Mouse (Mus musculus) megakaryocyte, adult 5-6 weeks (primary cell): Measurements from ENCODE around the gene Mrpl52. TPM values are rescaled to one million over a fixed set of nuclear protein-coding genes. Genes with fewer than 3 reads are reported as not detected.
A peak's percentile ranks its signal among the peaks of the same experiment; 100 is the strongest.

ENCODE experiments used
- ATAC-seq: 2 replicates; pipeline ENCODE4 v1.8.0; 2016; ENCODE audit warnings: mild to moderate bottlenecking, inconsistent platforms; ENCODE audit not compliant: poor library complexity, severe bottlenecking
- total RNA-seq, 2 experiments: library from RNA; stranded (forward) in 1 of 2; stranded (reverse) in 1 of 2; fragments of 153-499, 151-499 nt in 1 of 2; fragments of 221-1000, 200-1000 nt in 1 of 2; gene quantifications; 2 replicates each; pipeline versions ENCODE4 v1.2.3 to v1.2.4; 2015 to 2017

Mrpl52 gene
- total RNA-seq, 2 experiments from 2014 or later: 81.6 to 145 TPM

DNA sequence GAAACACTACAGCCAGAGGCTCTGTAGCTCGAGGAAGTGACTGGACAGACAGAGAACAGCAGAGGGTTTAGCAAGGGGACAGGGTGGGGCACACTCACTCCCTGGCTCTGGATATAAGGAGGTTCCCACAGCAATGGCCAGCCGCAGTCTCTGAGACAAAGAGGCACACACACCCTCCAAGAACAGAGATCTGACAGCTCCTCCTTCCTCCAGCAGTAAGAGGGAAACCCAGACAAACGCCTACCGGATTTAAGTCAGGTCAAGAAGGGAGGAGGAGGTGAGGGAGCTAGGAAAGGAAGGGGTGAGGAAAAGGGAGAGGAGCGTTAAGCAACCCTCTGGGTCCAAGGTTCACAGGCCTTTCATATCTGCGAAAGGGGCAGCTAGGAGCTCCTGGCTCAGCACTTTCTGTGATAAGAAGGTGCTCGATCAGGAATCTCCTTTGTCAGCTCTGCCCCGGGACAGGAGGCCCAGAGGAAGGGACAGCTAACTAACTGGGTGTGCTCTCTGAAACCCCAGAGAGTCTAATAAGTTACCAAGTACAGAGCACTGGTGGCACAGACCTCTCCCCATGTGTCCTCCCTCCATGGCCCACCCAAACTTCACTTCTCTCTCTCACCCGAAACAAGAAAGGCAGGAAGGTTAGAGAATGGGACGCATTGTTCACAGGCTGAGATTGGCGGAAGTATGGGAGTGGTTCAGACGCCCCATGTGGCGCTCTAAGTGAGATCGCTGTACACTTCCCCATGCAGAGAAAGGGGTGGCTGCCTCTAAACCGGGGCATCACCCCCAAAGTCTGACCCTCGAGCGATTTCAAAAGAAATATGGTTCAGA lies 16.5 kb upstream of the Mrpl52 start:
- ATAC-seq: peak; percentile 77

DNA sequence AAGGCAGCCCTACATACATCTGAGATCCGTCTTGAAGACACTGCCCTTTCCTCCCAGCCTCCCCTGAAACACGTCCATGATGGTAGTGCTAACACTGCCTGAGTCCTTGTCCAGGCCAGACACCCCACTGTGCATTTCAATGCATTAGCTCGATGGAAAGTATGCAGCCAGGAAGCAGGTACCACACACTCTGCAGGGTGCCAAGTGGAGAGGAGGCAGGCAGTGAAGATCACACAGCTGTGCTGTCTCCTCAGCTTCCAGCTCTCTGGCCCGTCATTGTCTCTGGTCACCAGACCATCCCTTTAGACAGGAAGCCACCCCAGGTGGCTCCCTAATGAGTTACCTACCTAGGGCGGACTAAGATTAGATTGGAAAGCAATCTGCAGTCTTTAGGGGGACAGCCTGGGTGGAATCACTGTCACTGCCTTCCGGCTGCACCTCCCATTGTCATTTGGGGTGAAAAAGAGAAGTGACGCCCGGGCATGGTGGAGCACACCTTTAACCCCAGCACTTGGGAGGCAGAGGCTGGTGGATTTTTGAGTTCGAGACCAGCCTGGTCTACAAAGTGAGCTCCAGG lies 14.6 kb upstream of the Mrpl52 start:
- no peak for ATAC-seq

DNA sequence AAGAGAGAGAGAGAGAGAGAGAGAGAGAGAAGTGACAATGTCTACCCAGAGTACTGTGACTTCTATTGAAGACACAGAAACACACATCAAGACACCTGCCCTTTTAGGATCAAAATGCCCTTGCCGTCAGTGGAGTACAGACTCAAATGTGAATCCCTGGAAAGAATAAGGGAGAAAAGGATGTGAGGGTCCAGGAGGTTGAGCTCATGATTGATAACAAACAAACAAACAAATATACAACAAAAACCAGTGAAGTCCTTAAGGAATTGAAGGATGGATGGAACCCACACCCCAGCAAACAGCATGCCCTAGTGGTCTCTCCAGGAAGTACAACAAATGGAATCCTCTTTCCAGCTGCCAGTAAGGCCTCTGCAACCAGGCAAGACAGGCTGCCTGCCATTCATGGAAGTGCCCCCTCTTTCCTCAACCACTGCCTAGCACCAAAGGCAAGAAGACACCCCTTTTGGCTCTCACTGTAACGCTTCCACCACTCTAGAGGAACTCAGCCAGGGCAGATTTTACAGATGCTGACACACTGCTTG lies 14.0 kb upstream of the Mrpl52 start:
- 0 out of 2 replicates have a peak, but pooled peaks have one; percentile 20 for ATAC-seq

DNA sequence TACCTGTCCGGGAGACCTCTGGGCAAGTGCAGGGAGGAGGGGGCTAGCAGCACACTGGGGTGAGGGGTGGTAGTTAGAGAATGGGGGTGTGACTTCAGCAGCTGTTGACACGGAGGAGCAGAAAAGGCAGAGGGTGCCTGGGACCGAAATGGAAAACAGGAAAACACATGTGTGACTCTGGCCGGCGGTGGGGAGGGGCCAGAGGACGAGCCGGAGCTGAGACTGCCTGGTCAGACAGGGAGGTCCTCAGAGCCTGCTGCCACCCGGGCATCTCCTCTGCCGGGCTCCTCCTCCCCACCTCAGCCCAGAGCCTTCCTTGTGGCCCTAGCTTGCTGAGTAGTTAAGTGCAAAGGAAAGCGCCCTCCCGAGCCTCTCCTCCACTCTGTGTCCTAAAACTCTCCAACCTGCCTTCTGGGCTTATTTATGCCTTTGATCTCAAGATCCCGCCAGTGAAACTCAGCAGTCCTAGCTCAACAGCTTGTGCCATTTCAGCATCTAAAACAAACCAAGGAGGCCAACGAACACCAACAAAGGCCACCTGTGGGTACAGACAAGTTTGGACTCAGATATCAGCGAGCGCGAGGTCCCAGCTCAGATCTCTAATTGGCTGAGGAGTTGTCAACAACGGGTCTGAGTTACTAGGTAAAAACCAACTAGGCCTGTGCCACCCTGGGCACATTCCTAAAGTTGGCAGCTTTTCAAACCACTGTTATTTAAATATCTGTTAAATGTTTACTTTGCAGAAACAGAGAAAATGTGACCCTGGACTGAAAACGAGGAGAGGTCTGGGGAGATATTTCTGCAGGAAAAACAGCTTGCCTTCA lies 12.6 kb upstream of the Mrpl52 start:
- no peak for ATAC-seq

DNA sequence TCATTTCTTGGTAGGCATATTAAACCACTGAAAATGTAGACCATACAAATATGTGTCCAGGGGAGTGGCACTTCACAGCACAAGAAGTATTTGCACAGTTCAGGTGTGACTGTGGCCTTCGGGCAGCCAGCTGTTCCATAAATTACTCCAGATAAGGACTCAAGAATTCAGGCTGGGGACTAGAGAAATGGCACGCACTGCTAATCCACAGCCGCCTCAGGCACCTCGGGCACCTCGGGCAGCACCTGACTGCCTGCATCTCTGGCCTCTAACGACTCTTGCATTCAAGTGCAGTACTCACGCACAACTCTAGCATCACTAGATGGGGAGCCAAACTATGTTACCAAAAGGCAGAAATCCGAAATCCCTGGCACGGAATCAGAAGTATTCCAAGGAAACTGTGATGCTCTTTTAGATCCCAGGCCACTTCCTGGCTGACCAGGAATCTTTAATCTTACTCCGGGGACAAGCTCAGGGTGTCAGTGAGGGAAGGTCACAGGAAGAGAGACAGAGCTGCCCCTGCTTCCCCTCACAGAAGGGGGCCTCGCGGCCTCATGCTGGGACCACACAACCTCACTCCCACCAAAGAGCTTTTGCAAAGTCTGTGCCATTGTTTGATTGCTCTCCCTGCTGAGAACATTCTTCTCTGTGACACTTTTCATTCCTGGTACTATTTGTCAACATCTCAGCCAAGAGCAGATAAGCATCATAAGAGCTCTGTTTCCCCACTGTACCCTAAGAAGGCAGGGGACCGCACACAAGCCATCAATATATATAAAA lies 11.3 kb upstream of the Mrpl52 start:
- no peak for ATAC-seq

DNA sequence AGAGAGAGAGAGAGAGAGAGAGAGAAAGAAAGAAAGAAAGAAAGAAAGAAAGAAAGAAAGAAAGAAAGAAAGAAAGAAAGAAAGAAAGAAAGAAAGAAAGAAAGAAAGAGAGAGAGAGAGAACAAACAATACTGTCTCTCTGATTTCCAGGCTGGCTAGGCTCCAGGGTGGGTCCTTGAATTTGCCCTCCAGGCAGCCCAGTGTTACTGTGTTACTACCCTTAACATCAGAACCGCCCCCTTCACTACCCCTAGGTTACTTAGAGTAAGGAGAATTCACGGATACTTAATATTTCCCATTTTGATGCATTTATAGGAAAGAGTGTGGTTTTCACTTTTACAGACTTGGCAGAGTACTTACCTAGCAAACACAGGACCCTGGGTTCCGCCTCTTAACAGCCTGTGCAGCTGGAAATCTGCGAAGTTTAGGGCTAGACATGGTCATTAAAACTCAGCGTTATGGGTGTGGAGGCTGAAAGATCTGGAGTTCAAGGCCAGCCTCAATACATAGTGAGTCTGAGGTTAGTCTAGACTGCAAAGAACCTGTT lies 10.4 kb upstream of the Mrpl52 start:
- ATAC-seq: no peak

DNA sequence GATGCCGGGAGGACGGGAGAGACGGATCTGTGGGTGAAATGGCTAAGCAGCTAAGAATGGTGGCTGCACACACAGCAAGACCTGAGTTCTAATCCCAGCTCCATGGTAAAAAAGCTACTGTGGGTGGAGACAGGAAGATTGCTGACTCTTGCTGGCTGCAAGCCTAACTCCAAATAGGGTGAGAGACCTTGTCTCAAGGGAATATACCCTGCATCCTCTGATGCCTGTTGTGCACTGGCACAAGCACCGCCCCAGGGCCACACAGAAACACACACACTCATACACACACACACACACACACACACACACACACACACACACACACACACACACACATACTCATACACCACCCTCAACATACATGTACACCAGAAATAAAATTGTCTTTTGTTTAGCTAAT lies 9.9 kb upstream of the Mrpl52 start:
- no peak for ATAC-seq

DNA sequence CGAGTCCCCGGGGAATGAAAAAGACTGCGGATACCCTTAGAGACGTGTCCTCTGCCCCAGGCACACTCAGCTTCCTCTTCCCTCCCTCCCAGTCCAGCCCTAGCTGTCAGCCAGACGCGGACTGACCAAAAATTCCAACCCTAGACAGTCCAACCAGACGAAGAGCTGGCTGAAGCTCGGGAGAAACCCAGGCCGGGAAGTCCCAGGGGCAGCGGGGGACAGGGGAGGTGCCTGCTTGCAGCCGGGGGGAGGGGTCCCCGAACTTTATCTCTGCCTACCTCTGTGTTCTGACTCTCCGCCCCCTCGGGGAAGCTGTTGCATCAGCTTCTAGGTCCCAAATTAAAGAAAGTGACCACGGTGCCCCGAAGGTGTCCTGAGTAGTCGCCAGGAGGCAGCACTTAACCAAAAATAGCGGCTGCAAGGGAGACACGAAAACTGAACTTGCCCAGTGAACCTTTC lies 9.1 kb upstream of the Mrpl52 start, which contains the start of gene Slc7a7:
TSS of gene Slc7a7 (minus strand) at position 158 of the 459 bp plus-strand sequence.
- ATAC-seq: peak; percentile 57

DNA sequence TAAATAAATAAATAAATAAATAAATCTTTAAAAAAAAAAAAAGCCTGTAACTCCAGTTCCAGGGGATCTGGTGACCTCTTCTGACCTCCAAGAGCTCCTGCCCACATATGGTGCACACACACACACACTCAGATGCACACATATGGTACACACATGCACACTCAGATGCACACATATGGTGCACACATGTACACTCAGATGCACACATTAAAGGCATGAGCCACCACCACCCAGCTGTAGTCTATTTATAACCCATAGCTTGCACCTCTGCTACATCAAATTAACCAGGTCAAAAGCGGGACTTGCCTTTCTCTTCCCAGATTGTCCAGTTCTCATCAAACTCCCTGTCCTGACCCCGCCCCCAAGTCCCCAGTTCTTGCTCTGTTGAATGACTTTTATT lies 5.7 kb upstream of the Mrpl52 start:
- no peak for ATAC-seq

DNA sequence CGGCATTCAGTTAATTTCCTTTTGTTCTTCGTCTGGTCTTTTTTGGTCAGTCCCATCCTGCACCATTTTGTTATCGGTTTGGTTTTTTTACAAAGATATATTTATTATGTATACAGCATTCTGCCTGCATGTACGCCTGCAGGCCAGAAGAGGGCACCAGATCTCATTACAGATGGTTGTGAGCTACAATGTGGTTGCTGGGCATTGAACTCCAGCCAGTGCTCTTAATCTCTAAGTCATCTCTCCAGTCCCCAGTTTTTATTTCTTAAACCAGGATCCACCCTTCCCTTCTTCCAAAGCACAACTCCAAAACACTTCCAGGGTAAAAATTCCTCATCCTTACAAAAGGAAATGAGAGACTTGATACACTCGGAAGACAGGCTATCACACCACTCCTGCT lies 3.3 kb upstream of the Mrpl52 start:
- ATAC-seq: no peak

DNA sequence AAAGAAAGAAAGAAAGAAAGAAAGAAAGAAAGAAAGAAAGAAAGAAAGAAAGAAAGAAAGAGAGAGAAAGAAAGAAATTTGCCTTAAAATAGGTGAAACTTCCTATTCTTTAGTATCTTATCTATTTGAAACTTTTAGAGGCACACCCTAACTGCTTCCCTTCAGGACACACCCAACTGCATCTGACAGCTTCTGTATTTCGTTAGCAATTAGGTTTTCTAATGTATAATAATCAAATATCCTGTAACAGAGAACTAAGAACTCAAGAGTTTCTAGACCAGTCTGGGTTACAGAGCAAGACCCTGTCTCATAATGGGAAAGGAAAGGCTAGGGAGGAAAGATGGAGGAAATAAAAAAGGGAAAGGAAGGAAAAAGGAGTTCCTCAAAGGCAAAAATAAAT lies 2.1 kb upstream of the Mrpl52 start:
- ATAC-seq: no peak

DNA sequence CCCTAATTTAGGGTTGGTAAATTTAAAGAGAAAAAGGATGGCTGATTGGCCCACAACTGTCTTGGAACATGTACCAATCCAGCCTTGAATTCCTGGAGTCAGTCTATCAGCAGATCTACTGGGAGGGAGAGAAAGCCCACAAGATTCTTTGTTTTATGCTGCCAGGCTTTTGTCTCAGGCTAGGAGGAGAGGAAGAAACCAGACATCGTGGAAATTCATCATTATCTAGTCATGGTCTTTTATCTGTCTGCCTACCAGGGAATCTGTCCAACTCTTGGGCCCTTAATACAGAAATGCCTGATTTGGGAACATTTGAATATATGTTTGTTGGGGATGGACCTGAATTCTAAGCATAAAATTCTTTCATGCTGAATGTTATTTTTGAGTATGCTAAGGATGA lies 1.2 kb upstream of the Mrpl52 start:
- no peak for ATAC-seq

DNA sequence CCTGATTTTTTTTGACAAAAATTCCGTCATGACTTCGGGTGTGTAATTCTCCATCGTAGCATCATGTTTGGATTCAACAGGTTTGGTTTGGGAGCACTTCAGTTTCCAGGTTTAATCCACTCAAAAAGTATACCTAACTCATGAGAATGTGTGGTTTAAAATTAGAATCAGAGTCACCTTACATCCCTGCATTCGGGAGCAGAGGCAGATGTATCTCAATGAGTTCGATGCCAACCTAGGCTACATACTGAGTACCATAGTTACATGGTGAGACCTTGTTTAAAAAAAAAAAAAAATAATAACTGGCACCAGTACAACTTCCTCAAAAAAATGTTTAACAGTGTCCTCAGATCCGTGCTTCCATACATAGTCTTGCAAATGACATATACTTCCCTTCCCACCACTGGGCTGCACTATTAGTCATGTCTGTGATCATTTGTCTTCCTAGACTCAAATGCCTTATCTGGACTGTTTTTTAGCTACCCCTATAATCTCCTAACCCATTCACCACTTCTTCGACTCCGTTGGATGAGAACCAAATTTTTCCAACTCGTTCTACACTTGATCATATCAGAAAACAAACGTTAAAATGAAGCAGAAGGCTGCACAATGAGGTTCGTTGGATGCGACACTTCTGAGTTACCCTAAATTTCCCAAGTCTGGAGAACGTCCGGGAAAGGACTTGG lies 563 bp upstream of the Mrpl52 start:
- peak; percentile 63 for ATAC-seq

DNA sequence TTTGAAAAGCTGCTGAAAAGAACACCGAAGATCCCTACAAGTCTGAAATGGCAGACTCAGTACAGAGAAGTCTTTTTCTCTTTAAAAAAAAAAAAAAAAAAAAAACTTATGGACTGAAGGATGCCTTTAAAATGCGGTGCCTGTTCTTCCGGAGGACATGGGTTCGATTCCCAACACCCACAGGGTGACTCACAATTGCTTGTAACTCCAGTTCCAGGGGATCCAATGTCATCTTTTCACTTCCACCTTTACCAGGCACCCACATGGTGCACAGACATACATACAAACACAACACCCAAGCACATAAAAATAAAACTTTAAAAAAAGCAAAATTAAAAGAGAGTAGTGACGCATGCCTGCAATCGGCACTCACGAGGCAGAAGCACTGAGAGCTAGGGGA lies 987 bp downstream of the Mrpl52 start:
- ATAC-seq: no peak

DNA sequence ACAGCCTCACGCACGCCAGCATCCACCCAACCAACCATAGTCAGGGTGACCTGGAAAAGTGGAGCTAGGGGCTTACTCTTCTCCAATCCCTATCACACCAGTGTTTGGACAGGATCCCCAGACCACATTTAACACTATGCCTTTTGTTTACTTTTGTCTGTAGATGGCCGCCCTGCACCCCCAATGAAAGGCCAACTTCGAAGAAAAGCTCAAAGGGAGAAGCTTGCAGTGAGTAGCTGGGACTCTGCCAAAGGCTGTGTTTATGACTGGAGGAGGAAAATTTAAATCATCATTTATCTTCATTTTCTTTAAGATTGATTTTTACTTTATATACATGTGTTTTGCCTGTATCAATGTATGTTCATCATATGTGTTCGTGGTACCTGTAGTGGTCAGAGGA lies 1.7 kb downstream of the Mrpl52 start:
- ATAC-seq: no peak

DNA sequence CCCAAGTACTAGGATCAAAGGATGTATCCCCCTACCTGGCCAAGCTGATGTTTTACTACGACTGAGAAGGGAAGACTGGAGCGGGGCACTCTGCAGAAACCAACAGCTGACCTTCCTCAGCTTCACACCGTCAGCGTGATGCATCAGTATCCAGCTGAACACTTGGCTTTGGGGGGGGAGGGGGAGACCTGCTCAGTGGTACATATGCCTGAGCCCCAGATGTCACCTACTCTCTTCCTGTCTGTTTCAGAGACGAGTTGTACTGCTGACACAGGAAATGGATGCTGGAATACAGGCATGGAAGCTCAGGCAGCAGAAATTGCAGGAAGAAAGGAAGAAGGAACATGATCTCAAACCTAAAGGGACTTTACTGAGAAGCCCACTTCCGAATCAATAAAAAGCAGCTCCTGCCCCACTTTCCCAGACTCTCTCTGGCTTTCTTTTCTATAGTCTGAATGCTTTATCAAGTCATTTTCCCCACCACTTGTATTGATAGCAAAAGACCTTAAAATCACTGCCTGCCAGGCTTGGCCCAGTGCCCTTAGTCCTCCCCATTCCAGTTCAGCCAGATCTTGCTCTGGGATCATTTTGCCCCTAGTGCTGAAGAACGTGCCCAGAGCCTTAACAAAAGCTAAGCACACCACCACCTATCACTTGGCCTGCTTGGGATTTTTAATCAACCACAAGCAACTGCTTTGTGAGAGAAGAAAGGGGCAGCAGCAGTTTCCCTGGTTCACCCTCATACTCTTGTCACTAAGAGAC lies 2.8 kb downstream of the Mrpl52 start:
- no peak for ATAC-seq

DNA sequence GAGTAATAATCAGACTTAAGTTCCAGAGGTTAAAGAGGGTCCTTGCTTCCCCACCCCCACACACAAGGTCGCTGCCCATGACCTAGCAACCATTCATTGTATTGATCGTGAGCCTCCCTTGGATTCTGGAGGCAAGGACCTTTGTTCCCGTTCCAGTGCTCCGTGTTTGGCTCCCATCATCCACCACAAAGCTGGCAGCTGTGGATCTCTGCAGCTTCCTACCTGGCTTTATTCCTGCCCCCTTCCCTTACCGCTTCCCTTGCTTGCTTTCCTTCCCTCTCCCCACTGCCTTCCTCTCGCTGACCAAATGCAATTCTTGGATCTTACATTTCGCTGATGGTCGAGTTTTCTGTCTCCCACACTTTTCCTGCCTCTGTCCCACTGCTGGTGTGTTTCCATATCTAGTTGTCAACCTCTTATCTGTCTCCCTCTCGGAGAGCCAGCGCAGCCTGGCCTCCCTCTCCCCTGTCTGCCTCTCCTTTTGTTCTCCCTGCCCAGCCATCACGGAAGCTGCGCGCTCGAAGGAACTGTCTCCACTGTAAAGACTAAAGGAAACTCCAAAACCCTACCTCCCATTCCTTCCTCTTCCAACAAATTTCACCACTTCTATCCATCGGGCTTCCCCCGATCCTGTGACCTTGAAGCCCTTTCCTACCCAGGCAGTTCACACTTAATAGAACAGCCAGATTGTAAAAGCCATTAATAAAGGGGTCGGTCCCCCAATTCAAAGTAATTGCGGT lies 3.9 kb downstream of the Mrpl52 start:
- no peak for ATAC-seq
